Mouse (Mus musculus): Measurements from ENCODE around the gene Ate1. TPM values are rescaled to one million over a fixed set of nuclear protein-coding genes. Genes with fewer than 3 reads are reported as not detected.
"Not testable (repeated sequence)": the region's sequence is repeated elsewhere in the genome, so short reads cannot be mapped to it uniquely, and the experiment has no call there.

The Ate1 gene
- polyA plus RNA-seq, 1 experiment from 2014 or later: 117 TPM

GRCm38 (mm10) chr7:130455587-130456246 is 64.5 kb downstream of the Ate1 start:
- no peak overlapping the region for H3K4me3 ChIP-seq
- H3K9ac ChIP-seq: no peak overlapping the region
- no peak for ATAC-seq (replicated peaks)
- 62% methylated on average over 4 of the region's 4 CpGs for WGBS
- no peaks in the 10 kb centered on the region for H3K4me1 ChIP-seq
- H3K36me3 ChIP-seq (replicated peaks): peaks cover 17% of the 10 kb centered on the region; the same call in 1 of the 2 replicates
- no peaks in the 10 kb centered on the region for H3K9me3 ChIP-seq
- no peak overlapping the region for H3K4me2 ChIP-seq
- H3K27ac ChIP-seq: no peak overlapping the region
- H3K27me3 ChIP-seq (replicated peaks): no peaks in the 10 kb centered on the region

DNA sequence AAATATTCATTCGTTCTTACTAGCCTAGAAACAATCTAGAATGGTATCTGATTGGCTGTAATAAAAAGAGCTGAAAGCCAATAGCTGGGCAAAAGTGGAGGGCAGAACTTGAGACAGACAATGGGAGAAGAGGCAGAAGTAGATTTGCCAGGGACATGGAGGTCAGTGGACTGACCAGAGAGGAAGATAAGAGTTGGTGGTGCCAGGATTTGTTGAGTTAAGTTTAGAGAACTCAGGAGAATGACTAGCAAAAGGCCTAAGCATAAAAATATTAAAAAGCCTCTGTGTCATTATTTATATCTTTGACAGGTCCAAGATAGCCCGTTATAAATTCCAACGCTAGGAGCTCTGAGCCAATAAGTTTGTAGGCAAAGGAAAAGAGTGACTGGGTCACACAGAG is 65.9 kb downstream of the Ate1 start:
- Histone ChIP-seq H3K36me3 (replicated peaks) (0 out of 2 replicates have a peak, but pooled peaks cover 11% of the 10 kb centered on the region), H3K4me1 (no peaks in the 10 kb centered on the region), H3K9ac (no peak overlapping the region), H3K27me3 (replicated peaks) (no peaks in the 10 kb centered on the region), H3K4me2 (no peak overlapping the region), H3K9me3 (no peaks in the 10 kb centered on the region), H3K27ac (no peak overlapping the region), H3K4me3 (no peak overlapping the region)
- 94% methylated on average over 3 of the region's 3 CpGs for WGBS
- no peak for ATAC-seq (replicated peaks)

- ATAC-seq (replicated peaks): no peak
- WGBS: 91% methylated on average over 5 of the region's 5 CpGs
- H3K9ac ChIP-seq: no peak overlapping the region
These were observed 84.4 kb downstream of the Ate1 start for GRCm38 (mm10) chr7:130435776-130436175.

GRCm38 (mm10) chr7:130432141-130432540 is 88.0 kb downstream of the Ate1 start:
- Histone ChIP-seq H3K4me1 (no peaks in the 10 kb centered on the region), H3K27me3 (replicated peaks) (no peaks in the 10 kb centered on the region), H3K27ac (no peak overlapping the region), H3K9me3 (no peaks in the 10 kb centered on the region), H3K9ac (no peak overlapping the region), H3K4me2 (no peak overlapping the region), H3K36me3 (replicated peaks) (no peaks in the 10 kb centered on the region), H3K4me3 (no peak overlapping the region)
- WGBS: 99% methylated on average over 2 of the region's 2 CpGs
- ATAC-seq (replicated peaks): no peak

More at GRCm38 (mm10) chr7:130435776-130436175, 84.4 kb downstream of the Ate1 start:
- no peaks in the 10 kb centered on the region for H3K27me3 ChIP-seq (replicated peaks)
- no peak overlapping the region for H3K4me3 ChIP-seq
- no peaks in the 10 kb centered on the region for H3K4me1 ChIP-seq
- H3K27ac ChIP-seq: no peak overlapping the region
- no peaks in the 10 kb centered on the region for H3K36me3 ChIP-seq (replicated peaks)
- H3K4me2 ChIP-seq: no peak overlapping the region
- H3K9me3 ChIP-seq: no peaks in the 10 kb centered on the region

- Histone ChIP-seq H3K36me3 (replicated peaks) (no peaks in the 10 kb centered on the region), H3K4me2 (no peak overlapping the region), H3K27ac (no peak overlapping the region), H3K9me3 (no peaks in the 10 kb centered on the region), H3K4me1 (peaks cover 4% of the 10 kb centered on the region; the same call in 1 of the 2 replicates), H3K4me3 (no peak overlapping the region), H3K9ac (no peak overlapping the region), H3K27me3 (replicated peaks) (no peaks in the 10 kb centered on the region)
- ATAC-seq (replicated peaks): no peak
- WGBS: 5% methylated on average over 5 of the region's 5 CpGs
These were observed 93.6 kb downstream of the Ate1 start for GRCm38 (mm10) chr7:130426586-130426985.

- H3K4me3 ChIP-seq: no peak overlapping the region
- H3K36me3 ChIP-seq (replicated peaks): no peaks in the 10 kb centered on the region
- H3K27ac ChIP-seq: no peak overlapping the region
- H3K9ac ChIP-seq: no peak overlapping the region
- no peaks in the 10 kb centered on the region for H3K9me3 ChIP-seq
- 79% methylated on average over 2 of the region's 2 CpGs for WGBS
- no peak overlapping the region for H3K4me2 ChIP-seq
- H3K4me1 ChIP-seq: peaks cover 4% of the 10 kb centered on the region; the same call in 1 of the 2 replicates
- H3K27me3 ChIP-seq (replicated peaks): no peaks in the 10 kb centered on the region
- ATAC-seq (replicated peaks): no peak
These were observed 94.2 kb downstream of the Ate1 start for GRCm38 (mm10) chr7:130425991-130426390.

- H3K27me3 ChIP-seq (replicated peaks): no peaks in the 10 kb centered on the region
- WGBS: 66% methylated on average over 1 of the region's 1 CpGs
- no peaks in the 10 kb centered on the region for H3K4me1 ChIP-seq
- H3K36me3 ChIP-seq (replicated peaks): no peaks in the 10 kb centered on the region
- no peak for ATAC-seq (replicated peaks)
- no peak overlapping the region for H3K27ac ChIP-seq
- H3K4me2 ChIP-seq: no peak overlapping the region
- H3K9me3 ChIP-seq: no peaks in the 10 kb centered on the region
- no peak overlapping the region for H3K4me3 ChIP-seq
- no peak overlapping the region for H3K9ac ChIP-seq
These were observed 100.2 kb downstream of the Ate1 start for GRCm38 (mm10) chr7:130419961-130420360.

DNA sequence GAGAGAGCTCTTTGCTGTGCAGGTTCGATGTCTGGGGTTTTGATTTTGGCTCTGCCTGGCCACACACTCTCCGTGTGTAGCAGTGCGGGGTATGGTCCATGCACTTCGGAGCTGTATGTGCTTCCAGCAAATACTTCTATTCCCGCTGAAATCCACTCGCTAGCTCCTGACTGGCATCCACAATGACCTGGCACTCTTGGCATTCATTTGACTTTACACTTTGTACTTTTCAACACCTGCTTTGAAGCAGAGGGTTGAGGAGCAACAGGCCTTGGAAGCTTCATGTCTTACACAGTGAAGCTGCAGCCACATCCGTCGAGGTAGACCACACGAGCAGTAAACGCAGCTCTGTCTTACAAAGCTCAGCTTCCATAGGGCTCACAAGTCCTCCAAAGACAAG is 112.5 kb downstream of the Ate1 start:
- Histone ChIP-seq H3K4me2 (no peak overlapping the region), H3K9ac (no peak overlapping the region), H3K36me3 (replicated peaks) (no peaks in the 10 kb centered on the region), H3K4me1 (no peaks in the 10 kb centered on the region), H3K9me3 (no peaks in the 10 kb centered on the region), H3K27me3 (replicated peaks) (no peaks in the 10 kb centered on the region), H3K4me3 (no peak overlapping the region), H3K27ac (no peak overlapping the region)
- ATAC-seq (replicated peaks): no peak
- WGBS: 87% methylated on average over 10 of the region's 10 CpGs

GRCm38 (mm10) chr7:130403346-130403745 is 116.8 kb downstream of the Ate1 start:
- WGBS: 80% methylated on average over 2 of the region's 2 CpGs
- H3K36me3 ChIP-seq (replicated peaks): no peaks in the 10 kb centered on the region
- no peak overlapping the region for H3K4me2 ChIP-seq
- H3K4me3 ChIP-seq: no peak overlapping the region
- no peaks in the 10 kb centered on the region for H3K4me1 ChIP-seq
- no peaks in the 10 kb centered on the region for H3K27me3 ChIP-seq (replicated peaks)
- H3K9ac ChIP-seq: no peak overlapping the region
- no peak for ATAC-seq (replicated peaks)
- H3K9me3 ChIP-seq: no peaks in the 10 kb centered on the region
- H3K27ac ChIP-seq: no peak overlapping the region

DNA sequence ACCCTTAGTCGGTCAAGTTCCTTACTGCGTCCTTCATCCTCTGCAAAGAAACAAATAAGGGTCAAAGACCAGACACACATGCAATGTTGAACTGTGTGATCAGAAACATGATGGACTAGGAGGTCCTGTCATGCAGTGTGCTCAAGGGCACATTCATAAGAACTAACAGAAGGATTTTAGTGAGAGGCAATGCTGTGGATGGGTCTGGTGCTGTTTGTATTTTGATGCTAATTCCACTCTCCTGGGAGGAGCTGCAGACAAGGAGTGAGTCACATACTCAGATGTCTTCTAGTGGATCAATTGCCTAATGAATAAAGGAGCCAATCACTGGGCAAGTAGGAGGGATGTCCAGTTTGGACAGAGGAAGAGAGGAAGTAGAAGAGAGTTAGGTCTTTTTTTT is 125.5 kb downstream of the Ate1 start:
- Histone ChIP-seq H3K9ac (no peak overlapping the region), H3K27me3 (replicated peaks) (no peaks in the 10 kb centered on the region), H3K4me3 (no peak overlapping the region), H3K4me1 (no peaks in the 10 kb centered on the region), H3K9me3 (no peaks in the 10 kb centered on the region), H3K36me3 (replicated peaks) (0 out of 2 replicates have a peak, but pooled peaks cover 4% of the 10 kb centered on the region), H3K27ac (no peak overlapping the region), H3K4me2 (no peak overlapping the region)
- 92% methylated on average over 2 of the region's 2 CpGs for WGBS
- ATAC-seq (replicated peaks): no peak

DNA sequence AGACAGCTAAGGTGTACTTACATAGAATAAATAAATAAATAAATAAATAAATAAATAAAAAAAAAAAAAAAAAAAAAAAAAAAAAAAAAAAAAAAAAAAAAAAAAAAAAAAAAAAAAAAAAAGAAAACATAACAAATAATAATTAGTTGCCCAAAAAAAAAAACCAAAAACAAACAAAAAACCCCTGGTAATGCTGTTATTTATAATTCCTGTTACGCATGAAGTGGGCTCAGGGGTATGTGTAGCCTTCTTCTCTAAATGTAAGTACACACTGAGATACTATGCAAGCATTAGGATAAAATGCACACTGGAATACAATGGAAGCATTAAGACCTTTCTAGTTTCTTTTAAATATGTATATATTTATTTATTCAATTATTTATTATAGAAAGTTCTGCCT is 130.1 kb downstream of the Ate1 start:
- ATAC-seq (replicated peaks); H3K9me3 ChIP-seq; H3K4me3 ChIP-seq; H3K27ac ChIP-seq; H3K27me3 ChIP-seq (replicated peaks); H3K9ac ChIP-seq; H3K4me1 ChIP-seq; H3K4me2 ChIP-seq; H3K36me3 ChIP-seq (replicated peaks): not testable (repeated sequence)
- WGBS: 95% methylated on average over 1 of the region's 1 CpGs

GRCm38 (mm10) chr7:130386308-130386707 is 133.9 kb downstream of the Ate1 start:
- peaks cover 17% of the 10 kb centered on the region for H3K4me1 ChIP-seq
- 12% methylated on average over 3 of the region's 3 CpGs for WGBS
- no peak overlapping the region for H3K9ac ChIP-seq
- H3K27ac ChIP-seq: 0 out of 2 replicates have a peak overlapping the region, but pooled peaks have one; percentile 45
- no peaks in the 10 kb centered on the region for H3K9me3 ChIP-seq
- no peak overlapping the region for H3K4me3 ChIP-seq
- H3K4me2 ChIP-seq: no peak overlapping the region
- H3K27me3 ChIP-seq (replicated peaks): no peaks in the 10 kb centered on the region; the same call in 1 of the 2 replicates
- no peak for ATAC-seq (replicated peaks)
- no peaks in the 10 kb centered on the region for H3K36me3 ChIP-seq (replicated peaks)

DNA sequence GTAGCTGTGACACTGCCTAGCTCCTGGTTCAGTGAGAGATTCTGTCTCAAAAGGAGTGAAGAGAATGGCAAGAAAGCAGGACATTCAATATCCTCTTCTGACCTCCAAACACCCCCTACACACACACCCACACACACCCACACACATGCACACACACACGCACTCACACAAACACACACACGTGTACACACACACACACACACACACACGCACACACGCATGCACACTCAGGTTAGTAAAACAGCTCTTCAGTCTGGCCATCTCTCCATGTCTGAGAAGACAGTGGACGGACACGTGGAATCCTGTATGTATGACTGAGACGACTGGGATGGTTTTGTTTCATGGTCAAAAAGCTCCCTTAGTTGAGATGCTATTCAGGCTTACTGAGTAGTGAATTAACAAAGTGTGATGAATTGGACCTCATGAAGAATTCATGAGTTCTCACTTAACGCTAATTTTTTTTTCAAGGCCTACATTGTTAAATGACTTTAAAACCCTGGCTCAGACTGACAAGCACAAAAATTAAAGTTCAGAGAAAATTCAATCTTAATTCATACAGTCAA is 134.4 kb downstream of the Ate1 start:
- Histone ChIP-seq H3K27ac (no peak overlapping the region), H3K4me2 (no peak overlapping the region), H3K36me3 (replicated peaks) (no peaks in the 10 kb centered on the region), H3K4me1 (peaks cover 22% of the 10 kb centered on the region), H3K9ac (no peak overlapping the region), H3K4me3 (no peak overlapping the region), H3K9me3 (no peaks in the 10 kb centered on the region), H3K27me3 (replicated peaks) (no peaks in the 10 kb centered on the region; the same call in 1 of the 2 replicates)
- ATAC-seq (replicated peaks): no peak
- 34% methylated on average over 8 of the region's 8 CpGs for WGBS
